Mouse (Mus musculus) limb, embryonic 14.5 days (tissue): Measurements from ENCODE around the gene Med15. TPM values are rescaled to one million over a fixed set of nuclear protein-coding genes. Genes with fewer than 3 reads are reported as not detected.

Experiments
- ATAC-seq: fragments of 200-750 bp; cut with Nextera tagmentation; 2 replicates; pipeline ENCODE4 v1.8.0; 2017; ENCODE audit warnings: low read depth, moderate number of reproducible peaks, moderate TSS enrichment; ENCODE audit not compliant: low FRiP score
- DNase-seq: peaks from one replicate; pipeline ENCODE4 v3.0.0-alpha.2; 2015; ENCODE audit warnings: low spot score
- H3K27ac ChIP-seq: fragments of 300-500 bp; sonication (generic); replicated peaks from 2 replicates; pipeline ENCODE4 v1.5.1; 2014; ENCODE audit warnings: low read depth, mild to moderate bottlenecking, low read length, moderate library complexity, mixed read lengths
- H3K27me3 ChIP-seq: fragments of 300-500 bp; sonication (generic); 2 replicates; pipeline ENCODE4 v1.6.1; 2014; ENCODE audit warnings: low read length, mixed read lengths; ENCODE audit not compliant: control insufficient read depth, insufficient read depth
- H3K36me3 ChIP-seq: fragments of 300-500 bp; sonication (generic); 2 replicates; pipeline ENCODE4 v1.6.1; 2014; ENCODE audit warnings: mild to moderate bottlenecking, low read length, moderate library complexity, mixed read lengths; ENCODE audit not compliant: control insufficient read depth, insufficient read depth
- H3K4me1 ChIP-seq: fragments of 300-500 bp; sonication (generic); 2 replicates; pipeline ENCODE4 v1.6.1; 2014; ENCODE audit warnings: antibody characterized with exemption, low read length, mixed read lengths; ENCODE audit not compliant: control insufficient read depth, insufficient read depth
- H3K4me2 ChIP-seq: fragments of 300-500 bp; sonication (generic); replicated peaks from 2 replicates; pipeline ENCODE4 v1.6.1; 2014; ENCODE audit warnings: low read depth, mild to moderate bottlenecking, low read length, moderate library complexity; ENCODE audit not compliant: severe bottlenecking
- H3K4me3 ChIP-seq: fragments of 300-500 bp; sonication (generic); replicated peaks from 2 replicates; pipeline ENCODE4 v1.5.1; 2014; ENCODE audit warnings: low read length
- H3K9ac ChIP-seq: fragments of 300-500 bp; sonication (generic); 2 replicates; pipeline ENCODE4 v1.6.1; 2014; ENCODE audit warnings: mild to moderate bottlenecking, low read depth, low read length, moderate library complexity; ENCODE audit not compliant: severe bottlenecking
- H3K9me3 ChIP-seq: fragments of 300-500 bp; sonication (generic); 2 replicates; pipeline ENCODE4 v1.6.1; 2016; ENCODE audit warnings: low read length; ENCODE audit not compliant: control insufficient read depth
- POLR2A ChIP-seq: fragments of 200-500 bp; IDR thresholded peaks from 2 replicates; pipeline ENCODE4 v1.8.0; 2012; ENCODE audit warnings: inconsistent platforms, mild to moderate bottlenecking, moderate library complexity, borderline replicate concordance; ENCODE audit not compliant: insufficient read depth, insufficient read length; ENCODE audit errors: extremely low read depth
- WGBS: fragments of 180-500 bp; shearing (Covaris S2); extraction: QIAGEN DNeasy Blood & Tissue Kit; methylation state at CpG from one replicate; pipeline ENCODE4 v1.1.7; 2014; 5-methylcytosine and 5-hydroxymethylcytosine counted together
- polyA plus RNA-seq, 2 experiments: library from polyadenylated mRNA; depleted of rRNA in 1 of 2; stranded (reverse) in 1 of 2; unstranded in 1 of 2; fragments of >200 nt; fragmentation: Nextera tagmentation in 1 of 2; extraction: Ambion mirVana in 1 of 2; gene quantifications; 2 replicates each; pipeline versions ENCODE4 v1.2.1 to v1.2.3; 2012 to 2014

Med15 gene
- polyA plus RNA-seq, 2 experiments, result 41.6 to 84.6 TPM

- H3K27ac ChIP-seq, result no peak overlapping the region
- H3K4me3 ChIP-seq, result no peak overlapping the region
- H3K4me2 ChIP-seq, result no peak overlapping the region
- H3K9ac ChIP-seq, result no peak overlapping the region
- WGBS, result 86% methylated on average over 4 of the region's 4 CpGs
- no peaks in the 10 kb centered on the region for H3K27me3 ChIP-seq
- H3K9me3 ChIP-seq, result no peaks in the 10 kb centered on the region
- peaks cover 49% of the 10 kb centered on the region for H3K36me3 ChIP-seq
- TF ChIP-seq POLR2A, result no peak
- ATAC-seq (no peak), DNase-seq (no peak)
- peaks cover 7% of the 10 kb centered on the region for H3K4me1 ChIP-seq
Observed at GRCm38 (mm10) chr16:17643437-17643990, 89.2 kb downstream of the Med15 start.

- Histone ChIP-seq H3K9ac (no peak overlapping the region), H3K27ac (no peak overlapping the region), H3K4me1 (peaks cover 7% of the 10 kb centered on the region), H3K27me3 (no peaks in the 10 kb centered on the region), H3K4me3 (no peak overlapping the region), H3K9me3 (no peaks in the 10 kb centered on the region), H3K36me3 (peaks cover 61% of the 10 kb centered on the region), H3K4me2 (no peak overlapping the region)
- no peak for ATAC-seq
- no peak for DNase-seq
- no peak for TF ChIP-seq POLR2A
- 90% methylated on average over 8 of the region's 8 CpGs for WGBS
Observed at GRCm38 (mm10) chr16:17642311-17642710, 90.4 kb downstream of the Med15 start.

- DNase-seq (no peak), ATAC-seq (no peak)
- Histone ChIP-seq H3K27ac (no peak overlapping the region), H3K4me3 (no peak overlapping the region), H3K9ac (no peak overlapping the region), H3K27me3 (no peaks in the 10 kb centered on the region), H3K4me2 (no peak overlapping the region), H3K9me3 (no peaks in the 10 kb centered on the region), H3K36me3 (peaks cover 65% of the 10 kb centered on the region), H3K4me1 (no peaks in the 10 kb centered on the region; the same call in 1 of the 2 replicates)
- no peak for TF ChIP-seq POLR2A
- 94% methylated on average over 6 of the region's 6 CpGs for WGBS
Observed at GRCm38 (mm10) chr16:17641301-17641700, 91.4 kb downstream of the Med15 start.

GRCm38 (mm10) chr16:17640706-17641105 lies 92.0 kb downstream of the Med15 start:
- peaks cover 68% of the 10 kb centered on the region for H3K36me3 ChIP-seq
- no peak overlapping the region for H3K9ac ChIP-seq
- H3K27ac ChIP-seq, result no peak overlapping the region
- DNase-seq, result no peak
- no peaks in the 10 kb centered on the region for H3K9me3 ChIP-seq
- ATAC-seq, result no peak
- TF ChIP-seq POLR2A, result no peak
- H3K27me3 ChIP-seq, result no peaks in the 10 kb centered on the region
- 92% methylated on average over 9 of the region's 9 CpGs for WGBS
- no peak overlapping the region for H3K4me3 ChIP-seq
- no peaks in the 10 kb centered on the region for H3K4me1 ChIP-seq
- H3K4me2 ChIP-seq, result no peak overlapping the region

- Histone ChIP-seq H3K4me3 (no peak overlapping the region), H3K27ac (no peak overlapping the region), H3K27me3 (no peaks in the 10 kb centered on the region), H3K36me3 (peaks cover 73% of the 10 kb centered on the region), H3K9me3 (no peaks in the 10 kb centered on the region), H3K4me2 (no peak overlapping the region), H3K9ac (no peak overlapping the region), H3K4me1 (no peaks in the 10 kb centered on the region)
- 89% methylated on average over 6 of the region's 6 CpGs for WGBS
- ATAC-seq (no peak), DNase-seq (no peak)
- no peak for TF ChIP-seq POLR2A
Observed at GRCm38 (mm10) chr16:17639951-17640350, 92.7 kb downstream of the Med15 start.

- ATAC-seq, result no peak
- Histone ChIP-seq H3K36me3 (peaks cover 77% of the 10 kb centered on the region), H3K4me2 (no peak overlapping the region), H3K27ac (no peak overlapping the region), H3K9me3 (no peaks in the 10 kb centered on the region), H3K4me1 (no peaks in the 10 kb centered on the region), H3K4me3 (no peak overlapping the region), H3K9ac (no peak overlapping the region), H3K27me3 (no peaks in the 10 kb centered on the region)
- DNase-seq, result no peak
- 95% methylated on average over 3 of the region's 3 CpGs for WGBS
- no peak for TF ChIP-seq POLR2A
Observed at GRCm38 (mm10) chr16:17639081-17639480, 93.6 kb downstream of the Med15 start.
